Mouse (Mus musculus): ENCODE data around the gene Vmn2r36.
"Not testable (repeated sequence)": the region's sequence is repeated elsewhere in the genome, so short reads cannot be mapped to it uniquely, and the experiment has no call there.

DNA sequence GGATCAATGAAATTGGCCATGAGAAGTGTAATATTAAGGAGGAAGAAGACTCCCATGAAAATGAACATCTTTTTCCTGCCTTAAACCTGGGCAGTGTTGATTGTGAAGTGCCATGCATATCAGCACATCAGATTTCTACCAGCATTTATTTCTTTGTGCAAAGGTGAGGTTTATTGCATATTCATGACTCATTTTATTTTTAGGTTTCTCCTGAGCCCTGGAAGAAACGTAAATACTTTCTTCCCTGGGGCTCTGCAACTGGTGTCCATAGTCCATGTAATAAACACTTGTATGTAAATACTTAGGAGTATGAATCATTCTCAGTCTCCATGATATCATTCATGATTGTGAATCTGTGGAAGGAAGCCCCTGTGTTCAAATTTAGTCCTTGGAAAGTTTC, at the start of gene Vmn2r36:
- not testable (repeated sequence) for TF ChIP-seq CTCF, POLR2A (IDR thresholded peaks at IDR 0.05; ENCODE audit: insufficient read depth, low read depth, low read length)
